Mouse (Mus musculus): ENCODE results near the gene Ttc25.

The Ttc25 gene

DNA sequence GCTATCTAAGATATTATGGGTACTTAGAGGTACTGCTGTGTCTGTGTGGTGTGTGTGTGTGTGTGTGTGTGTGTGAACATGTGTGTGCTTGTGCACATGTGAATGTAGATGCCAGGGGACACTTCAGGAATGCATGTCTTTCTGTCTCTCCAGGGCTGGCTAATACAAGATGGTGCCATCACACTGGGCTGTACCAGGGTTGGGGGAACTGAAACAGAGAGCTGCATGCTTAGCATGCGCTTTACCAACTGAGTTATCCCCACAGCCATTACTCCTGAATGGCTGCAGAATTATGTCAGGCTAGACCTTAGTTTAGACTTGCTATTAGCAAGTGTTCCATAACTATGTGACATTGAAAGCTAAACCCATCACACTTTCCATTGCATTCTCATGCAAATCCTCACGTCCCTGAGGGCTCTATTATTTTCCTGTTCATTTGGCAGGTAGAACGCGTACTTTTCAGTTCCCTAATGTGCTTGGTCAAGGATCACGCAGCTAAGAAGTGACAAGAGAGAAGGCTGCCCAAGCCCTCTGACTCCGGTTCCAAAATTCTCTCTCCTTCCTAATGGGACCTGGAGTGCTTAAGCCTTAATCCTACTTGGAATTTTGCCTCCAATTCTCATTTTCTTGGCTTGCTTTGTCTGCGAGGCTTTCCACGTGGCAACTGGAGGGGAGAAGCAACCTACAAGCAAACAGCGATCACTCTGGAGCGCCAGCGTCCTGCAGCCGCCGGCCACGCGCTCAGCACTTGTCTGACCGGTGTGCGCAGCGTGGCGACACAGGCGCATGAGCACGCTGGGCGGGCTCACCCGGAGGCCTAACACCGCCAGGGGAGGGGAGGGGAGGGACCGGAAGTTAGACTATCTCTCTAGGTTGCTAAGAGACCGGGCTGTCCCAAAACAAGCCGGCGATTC is at the start of gene Ttc25:
TSS of gene Ttc25 (plus strand) at position 776 of the 914 bp plus-strand sequence.
- peak; percentile 76 for DNase-seq (ENCODE audit: low read depth)

DNA sequence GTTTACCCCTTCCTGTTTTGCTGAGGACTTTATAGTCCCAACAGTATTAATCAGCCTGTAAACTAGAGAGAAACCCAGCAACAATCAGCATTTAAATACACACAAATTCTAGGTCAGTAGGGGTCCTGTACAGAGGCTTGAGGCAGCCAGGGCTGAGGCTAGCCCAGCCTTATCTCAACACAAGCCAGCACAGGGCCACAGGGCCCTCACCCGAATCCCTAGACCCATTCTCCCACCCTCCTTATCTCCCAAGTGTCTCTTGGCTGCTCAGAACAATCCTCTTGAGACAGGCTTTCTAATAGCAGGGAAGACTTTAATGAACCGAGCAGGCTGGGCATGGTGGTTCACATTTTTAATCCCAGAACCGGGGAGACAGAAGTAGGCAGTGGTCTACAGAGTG is 45.2 kb upstream of the Ttc25 start:
- no peak for DNase-seq (ENCODE audit: low read depth)

DNA sequence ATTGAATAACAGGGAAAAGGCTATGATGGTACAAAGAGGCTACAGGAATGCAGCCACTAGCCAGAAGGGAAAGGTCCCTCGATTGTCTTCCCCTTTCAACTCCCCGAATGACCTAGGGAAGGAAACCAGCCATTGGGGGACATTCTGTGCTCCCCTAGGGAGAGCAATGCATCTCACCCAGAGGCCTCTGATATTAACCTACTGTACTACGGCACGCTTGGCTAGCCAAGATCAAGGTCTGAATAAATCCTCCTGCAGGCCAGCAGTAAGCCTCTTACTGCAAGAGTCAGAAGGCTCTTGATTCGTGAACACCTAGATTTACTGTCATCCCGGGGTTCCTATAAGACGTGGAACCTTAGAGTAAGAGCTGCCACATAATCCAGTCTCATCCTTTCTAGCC is 44.8 kb upstream of the Ttc25 start:
- no peak for DNase-seq (ENCODE audit: low read depth)

DNA sequence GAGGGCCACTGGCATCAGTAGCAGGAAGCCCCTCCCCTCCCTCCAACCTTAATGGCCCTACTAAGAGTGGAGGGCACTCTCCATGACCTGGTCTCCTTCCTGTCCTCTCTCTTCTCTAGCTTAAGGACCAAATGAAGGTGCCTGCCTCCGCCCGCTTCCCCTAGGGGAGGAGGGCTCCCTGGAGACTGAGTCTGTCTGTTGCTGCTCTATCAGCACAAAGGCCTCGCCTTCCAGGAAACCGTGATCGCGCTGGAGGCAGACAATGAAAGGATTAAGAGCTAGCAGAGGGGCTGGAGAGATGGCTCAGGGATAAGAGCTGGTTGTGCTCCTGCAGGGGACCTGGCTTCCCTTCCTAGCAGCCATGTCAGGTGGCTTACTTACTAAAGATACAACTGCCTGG is 44.1 kb upstream of the Ttc25 start:
- DNase-seq (ENCODE audit: low read depth): no peak

DNA sequence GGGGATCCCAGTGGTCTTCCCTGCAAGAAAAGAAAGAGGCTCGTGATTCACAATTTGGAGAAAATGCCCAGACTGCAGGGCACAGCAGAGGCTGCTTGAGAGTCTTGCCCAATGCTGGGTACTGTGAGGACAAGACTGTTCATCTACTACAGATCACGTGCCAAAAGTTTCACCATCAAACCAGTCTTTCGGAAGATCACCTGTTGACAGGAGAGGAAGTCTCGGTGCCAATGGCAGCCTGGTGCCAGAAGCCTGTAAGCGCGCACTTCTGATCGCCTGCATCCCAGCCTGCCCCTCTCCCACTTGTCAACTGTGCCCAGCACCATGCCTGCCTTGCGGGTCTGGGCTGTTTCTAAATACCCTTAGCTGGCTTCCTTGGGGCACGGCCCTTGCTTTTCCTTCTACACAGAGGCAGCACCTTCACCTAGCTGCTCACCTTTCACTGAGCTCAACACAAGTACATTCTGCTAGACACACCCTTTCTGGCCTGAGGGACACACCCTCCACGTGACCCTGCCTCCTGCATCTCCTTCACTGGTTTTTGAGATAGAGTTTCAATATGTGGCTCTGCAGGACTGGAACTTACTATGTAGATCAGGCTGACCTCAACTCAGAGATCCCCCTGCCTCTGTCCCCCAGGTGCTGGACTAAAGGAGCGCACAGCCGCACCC is 40.3 kb upstream of the Ttc25 start:
- DNase-seq (ENCODE audit: low read depth): no peak

DNA sequence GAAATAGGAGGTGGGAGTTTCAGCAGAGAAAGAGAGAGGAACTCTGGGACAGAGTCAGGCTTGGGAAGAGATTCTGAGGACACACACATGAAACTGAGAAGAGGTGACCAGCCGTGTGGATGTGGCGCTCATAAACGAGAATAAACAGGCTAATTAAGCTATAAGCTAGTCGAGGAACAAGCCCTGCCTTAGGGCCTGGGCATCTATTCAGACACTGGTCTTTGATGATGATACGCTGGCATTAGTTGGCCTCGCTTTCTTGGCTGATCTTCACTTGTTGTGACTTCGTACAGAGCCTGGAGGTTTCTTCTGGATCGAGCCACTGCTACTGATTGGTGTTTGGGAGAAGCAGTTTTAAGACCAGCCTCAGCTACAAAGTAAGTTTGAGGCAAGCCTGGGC is 39.4 kb upstream of the Ttc25 start:
- no peak for DNase-seq (ENCODE audit: low read depth)

DNA sequence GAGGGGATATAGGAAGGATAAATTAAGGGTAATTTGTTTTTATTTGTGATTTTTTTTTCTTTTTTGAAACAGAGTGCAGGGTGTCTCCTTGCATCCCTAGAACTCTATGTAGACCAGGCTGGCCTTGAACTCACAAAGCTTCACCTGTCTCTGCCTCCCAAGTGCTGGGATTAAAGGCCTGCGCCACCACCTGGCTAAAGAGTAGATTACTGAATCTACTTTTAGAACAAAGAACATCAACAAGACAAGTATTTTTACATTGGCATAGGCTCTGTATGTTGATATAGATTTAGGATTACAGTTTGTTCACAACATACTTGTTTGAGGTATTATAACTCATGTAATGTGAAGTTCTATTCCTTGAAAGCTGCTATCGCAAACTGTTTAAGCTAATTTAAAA is 34.9 kb upstream of the Ttc25 start:
- DNase-seq (ENCODE audit: low read depth): no peak

DNA sequence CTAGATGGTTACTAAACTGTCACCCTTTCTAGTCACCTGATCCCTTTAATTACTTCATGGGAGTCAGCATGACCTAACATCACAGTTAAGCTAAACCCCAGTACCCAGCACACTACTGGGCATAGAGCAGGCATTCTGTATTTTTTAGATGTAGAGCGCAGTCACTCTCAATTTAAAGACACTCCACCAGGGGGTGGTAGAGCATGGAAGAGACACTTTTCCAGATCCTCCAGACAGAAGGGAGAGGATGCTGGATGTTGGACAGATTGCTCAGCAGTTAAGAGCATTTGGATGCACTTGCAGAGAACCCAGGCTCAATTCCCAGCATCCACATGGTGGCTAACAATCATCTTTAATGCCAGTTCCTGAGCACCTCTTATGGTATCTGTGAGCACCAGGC is 33.0 kb upstream of the Ttc25 start:
- no peak for DNase-seq (ENCODE audit: low read depth)

DNA sequence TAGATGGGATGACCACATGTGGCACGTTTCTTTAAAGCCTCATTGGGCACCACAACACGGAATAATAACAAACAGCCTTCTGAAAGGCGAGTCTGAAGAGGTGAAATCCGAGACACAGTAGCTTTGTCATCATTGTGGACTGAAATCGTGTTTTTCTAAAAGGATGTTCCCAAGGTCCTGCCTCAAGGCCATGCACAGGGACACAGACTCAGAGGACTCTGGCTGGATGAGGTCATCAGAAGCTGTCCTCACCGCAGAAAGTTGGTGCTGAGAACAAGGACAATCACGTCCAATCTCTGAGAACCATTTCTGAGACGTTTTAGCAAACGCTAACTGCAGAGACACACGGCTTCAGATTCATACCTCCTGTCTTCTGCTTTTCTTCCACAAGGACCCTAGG is 31.7 kb upstream of the Ttc25 start:
- no peak for DNase-seq (ENCODE audit: low read depth)

DNA sequence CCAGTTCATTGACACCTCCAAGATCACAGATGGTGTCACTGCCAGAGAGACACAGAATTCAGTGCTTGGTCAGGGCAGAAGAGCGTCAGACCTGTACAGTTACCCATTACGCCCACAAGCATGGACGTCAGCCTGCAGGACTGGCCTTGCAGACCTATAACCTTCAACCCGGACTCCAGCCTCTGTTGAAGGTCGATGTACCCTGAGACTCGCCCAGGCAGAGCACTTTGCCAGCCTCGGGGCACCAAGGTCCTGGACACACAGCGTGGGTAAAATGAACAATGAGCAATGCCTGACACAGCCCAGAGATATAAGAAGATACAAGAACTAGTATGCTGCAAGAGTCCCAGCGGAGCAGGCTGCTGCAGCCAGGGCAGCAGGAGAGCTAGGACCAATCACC is 30.3 kb upstream of the Ttc25 start:
- no peak for DNase-seq (ENCODE audit: low read depth)

DNA sequence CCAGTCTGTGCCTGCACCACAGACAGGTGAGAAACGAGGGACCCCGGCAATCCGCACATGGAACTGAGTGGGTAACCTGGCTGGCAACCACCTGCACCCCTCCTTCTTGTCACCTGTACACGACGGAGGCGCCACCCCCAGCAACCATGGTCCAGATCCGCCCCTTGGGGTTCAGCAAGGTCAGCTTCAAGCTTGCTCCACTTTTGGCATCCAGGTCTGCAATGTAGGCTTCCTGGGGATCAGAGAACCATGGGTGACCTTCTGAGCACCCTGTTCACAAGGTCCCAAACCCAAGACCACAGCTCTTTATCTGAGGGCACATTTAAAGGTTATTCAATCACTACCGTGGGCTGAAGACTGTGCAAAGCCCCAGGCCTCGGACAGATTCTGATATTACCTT is 29.6 kb upstream of the Ttc25 start:
- DNase-seq (ENCODE audit: low read depth): no peak

DNA sequence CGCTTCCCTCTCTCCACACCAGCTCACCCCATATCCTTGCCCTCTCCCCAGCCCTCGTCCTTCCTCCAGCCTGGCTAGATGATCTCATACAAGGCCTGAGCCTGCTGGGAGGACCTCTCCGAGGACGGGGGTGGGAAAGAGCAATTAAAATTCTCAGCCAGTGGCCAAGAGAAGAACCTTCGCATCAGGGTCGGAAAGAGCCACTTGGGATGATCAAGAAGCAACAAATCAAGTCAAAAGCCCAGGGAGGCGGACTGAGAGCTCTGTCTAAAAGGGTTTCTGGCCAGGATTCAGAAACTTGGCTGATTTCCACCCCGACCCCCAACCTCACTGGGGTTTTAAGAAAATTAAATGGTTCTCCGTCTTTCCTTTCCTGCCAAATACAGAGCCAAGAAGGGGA is 29.1 kb upstream of the Ttc25 start:
- DNase-seq (ENCODE audit: low read depth): no peak

DNA sequence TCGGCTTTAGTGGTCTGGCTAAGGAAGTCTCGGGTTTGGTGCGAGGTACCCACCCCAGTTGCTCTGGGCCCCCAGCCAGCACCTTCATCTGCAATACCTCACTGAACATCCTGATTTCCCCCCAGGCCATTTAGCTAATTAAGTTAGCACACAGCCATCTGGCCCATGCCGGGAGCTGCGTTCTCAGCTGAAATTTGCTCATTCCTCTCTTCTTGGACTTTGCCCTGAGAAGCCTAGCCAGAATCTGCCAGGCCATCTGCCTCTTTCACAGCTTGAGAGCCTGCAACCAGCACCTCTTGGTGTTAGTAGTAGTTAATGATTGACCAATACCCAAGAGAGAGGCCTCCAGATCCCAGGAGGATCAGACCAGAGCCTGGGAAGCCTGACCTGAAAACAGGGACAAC is 27.2 kb upstream of the Ttc25 start:
- DNase-seq (ENCODE audit: low read depth): no peak

DNA sequence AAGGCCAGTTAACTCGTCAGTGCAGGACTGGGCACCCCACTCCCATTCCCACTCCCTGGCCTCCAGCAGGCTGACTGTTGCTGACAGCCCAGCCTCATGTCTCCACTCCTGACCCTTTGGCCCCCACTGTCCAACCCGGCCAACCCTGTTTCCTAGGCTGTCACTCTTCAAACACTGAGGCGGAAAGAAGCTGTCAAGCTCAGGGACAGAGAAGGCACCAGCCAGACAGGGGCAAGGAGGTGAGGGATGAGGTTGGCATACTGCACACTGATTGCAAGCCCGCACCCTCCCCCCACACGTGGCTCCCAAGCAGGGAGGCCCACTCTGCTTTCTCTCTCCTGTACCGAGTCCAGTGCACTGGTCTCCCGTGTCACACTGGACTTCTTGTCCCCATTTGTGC is 26.2 kb upstream of the Ttc25 start:
- DNase-seq (ENCODE audit: low read depth): no peak

DNA sequence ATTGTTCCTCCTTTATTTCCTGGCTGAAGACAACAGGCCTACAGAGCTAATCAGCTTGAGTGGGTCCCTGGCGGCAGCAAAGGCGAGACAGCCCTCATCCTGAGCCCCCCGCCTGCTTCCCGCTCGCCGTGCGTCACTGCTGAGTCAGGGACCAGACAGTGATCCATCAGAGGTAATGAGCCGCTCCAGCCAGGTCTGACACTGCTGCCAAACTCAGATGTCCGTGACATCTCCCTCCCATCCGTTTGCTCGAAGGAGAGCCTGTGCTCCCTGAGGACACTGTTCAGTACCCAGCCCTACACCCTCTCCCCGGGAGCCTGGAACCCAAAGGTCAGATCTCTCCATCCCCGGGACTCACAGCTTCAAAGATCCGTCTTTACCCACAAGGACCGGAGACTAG is 24.6 kb upstream of the Ttc25 start:
- no peak for DNase-seq (ENCODE audit: low read depth)

DNA sequence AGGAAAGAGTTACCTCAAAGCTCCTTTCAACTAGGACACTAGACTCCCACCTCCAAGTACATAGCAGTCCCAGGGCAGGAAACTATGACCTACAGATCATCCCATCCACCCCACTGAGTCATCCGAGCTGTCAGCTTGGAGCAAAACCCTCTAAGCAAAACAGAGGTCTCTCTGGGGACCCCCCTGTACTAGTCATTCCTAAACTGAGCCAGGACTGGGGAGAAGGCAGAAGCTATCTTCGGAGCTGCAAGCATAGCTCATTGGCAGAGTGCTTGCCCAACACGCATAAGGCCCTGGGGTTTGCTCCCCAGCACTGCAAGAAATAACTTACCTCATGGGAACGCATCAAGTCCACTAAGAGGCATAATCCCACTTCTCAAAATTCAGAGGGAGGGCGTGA is 21.0 kb upstream of the Ttc25 start:
- no peak for DNase-seq (ENCODE audit: low read depth)

DNA sequence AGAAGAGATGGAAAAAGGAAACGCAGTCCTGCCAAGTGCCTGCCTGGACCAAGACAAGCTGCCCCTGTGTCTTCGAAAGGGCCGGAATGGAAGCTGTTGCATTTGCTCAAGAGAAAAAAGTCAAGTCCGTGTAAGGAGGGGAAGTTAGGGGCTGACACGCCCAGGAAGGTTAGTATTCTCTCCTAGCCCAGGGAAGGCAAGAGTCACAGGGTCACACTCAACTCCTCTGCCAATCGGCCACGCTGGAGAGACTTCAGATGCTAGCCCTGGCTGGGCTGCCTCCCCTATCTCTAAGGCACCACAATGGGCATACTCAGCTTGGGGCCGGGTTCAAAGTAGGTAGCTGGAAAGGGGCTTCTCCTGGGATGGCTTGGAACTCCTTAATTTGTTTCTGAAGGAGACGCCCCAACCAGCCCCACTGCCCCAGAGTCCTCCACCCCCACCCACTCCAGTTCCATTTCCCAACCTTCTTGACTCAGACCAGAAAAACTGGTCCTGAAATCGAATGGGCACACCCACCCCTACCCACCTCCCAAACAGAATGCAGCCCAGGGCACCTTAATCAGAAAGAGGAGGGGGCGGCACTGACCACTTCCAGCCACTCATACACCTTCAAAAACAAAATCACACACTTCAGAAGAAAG is 20.3 kb upstream of the Ttc25 start:
- no peak for DNase-seq (ENCODE audit: low read depth)

DNA sequence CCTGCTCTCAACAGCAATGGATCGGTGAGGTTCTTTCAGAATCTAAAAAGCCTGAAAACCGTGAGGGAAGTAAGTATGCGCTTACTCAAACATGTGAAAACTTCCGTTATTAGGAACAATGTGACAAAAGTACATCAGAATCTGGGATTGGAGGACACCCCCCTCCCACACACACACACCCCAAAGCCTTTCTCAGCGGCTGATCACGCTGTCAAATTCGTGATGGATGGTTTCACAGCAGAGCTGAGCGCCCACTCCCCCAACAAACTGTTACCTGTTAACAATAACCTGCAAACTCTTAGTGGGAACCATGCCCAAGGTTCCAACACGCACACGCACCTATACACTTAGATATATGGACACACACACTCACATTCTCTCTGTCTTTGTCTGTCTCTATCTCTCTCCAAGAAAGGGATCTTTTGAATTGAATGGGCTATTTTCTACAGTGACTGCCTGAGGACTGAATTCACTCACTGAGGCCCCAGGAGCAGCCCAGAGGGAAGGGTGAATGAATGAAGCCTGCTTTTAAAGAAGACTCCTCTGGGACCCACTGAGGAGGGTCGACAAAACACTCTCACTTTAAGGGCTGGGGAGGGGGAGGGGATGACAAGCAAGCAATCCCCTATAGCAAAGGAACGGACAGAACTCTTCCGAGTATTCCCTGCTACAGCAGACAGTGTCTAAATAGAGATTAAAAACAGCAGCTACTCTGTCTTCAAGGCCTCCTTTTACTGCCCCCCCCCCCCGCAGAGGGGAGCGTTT is 19.2 kb upstream of the Ttc25 start:
- DNase-seq (ENCODE audit: low read depth): no peak

DNA sequence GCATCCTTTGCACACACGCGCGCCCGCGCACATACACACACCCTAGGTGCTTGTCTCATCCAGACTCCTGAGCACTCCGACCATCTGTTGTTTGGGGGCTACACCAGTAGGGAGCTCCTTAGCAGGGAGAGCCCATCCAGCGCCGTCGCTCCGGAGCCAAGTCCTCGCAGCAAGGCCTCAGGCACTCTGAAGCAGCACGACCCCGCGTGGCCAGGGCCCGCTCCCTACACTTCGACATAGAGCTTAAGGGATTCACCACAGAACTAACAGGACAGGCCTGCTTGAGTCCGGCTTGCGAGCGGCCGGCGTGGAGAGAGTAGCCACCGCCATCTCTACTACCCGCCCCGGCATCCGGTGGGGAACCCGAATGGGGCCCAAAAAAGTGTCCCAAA is 18.3 kb upstream of the Ttc25 start:
- no peak for DNase-seq (ENCODE audit: low read depth)

DNA sequence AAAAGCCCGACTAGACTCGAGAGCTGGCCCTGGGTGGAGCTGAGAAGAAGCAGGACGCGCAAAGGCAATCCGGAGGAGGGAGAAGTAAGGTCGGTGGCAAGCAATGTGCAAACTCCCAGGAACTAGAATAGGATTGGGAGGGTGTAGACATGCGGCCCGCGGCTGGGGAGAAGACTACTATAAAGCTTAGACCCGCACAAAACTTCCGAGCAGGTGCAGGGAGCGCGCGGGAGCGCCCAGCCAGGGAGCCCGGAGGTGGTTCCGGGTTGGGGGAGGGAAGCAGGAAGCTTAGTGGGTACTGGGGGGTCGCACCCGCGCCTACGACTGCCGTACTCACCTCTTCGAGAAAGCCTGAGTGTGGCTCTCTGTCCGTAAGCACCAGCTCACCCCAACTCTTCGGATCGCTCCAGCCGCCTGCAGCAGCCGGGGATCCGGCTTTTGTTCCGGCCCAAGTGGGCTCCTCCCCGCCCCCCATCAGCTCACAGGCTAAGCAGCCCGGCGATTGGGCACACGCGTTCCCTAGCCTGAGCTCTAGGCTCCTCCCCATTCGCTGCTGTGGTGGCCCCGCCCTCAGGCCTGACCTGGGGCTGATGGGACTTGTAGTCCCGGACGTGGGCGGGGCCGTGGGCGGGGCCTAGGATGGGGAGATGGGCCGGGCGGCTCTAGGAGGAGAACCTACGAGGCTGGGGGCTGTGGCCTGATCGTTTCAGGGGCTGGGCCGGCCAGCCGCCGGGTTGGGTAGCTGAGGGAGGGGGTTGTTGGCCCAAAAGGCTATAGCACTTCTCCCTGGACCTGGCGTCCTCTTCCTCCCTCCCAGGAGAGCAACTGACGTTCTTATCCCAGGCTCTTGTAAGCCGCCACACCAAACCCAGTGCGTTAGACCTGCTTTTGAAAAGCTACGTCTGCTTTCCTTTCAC is 17.7 kb upstream of the Ttc25 start, which contains the start of gene Acly:
TSS of gene Acly (minus strand) at position 543 of the 917 bp plus-strand sequence.
- peak; percentile 98 for DNase-seq (ENCODE audit: low read depth)
